Mouse (Mus musculus) stomach, postnatal 0 days (tissue): ENCODE data around the gene Krt222. TPM values are rescaled to one million over a fixed set of nuclear protein-coding genes. Genes with fewer than 3 reads are reported as not detected.

Source experiments
- ATAC-seq: fragments of 200-750 bp; cut with Nextera tagmentation; 2 replicates; pipeline ENCODE4 v1.8.0; 2017; ENCODE audit not compliant: low FRiP score, low TSS enrichment
- DNase-seq: peaks from one replicate; pipeline ENCODE4 v3.0.0-alpha.2; 2016; ENCODE audit warnings: low spot score
- H3K27ac ChIP-seq: fragments of 300-500 bp; sonication (generic); replicated peaks from 2 replicates; pipeline ENCODE4 v1.5.1; 2014; ENCODE audit warnings: mild to moderate bottlenecking, control low read depth
- H3K27me3 ChIP-seq: fragments of 300-500 bp; sonication (generic); 2 replicates; pipeline ENCODE4 v1.6.1; 2014; ENCODE audit warnings: low read length; ENCODE audit not compliant: control insufficient read depth, insufficient read depth
- H3K36me3 ChIP-seq: fragments of 300-500 bp; sonication (generic); 2 replicates; pipeline ENCODE4 v1.6.1; 2014; ENCODE audit warnings: low read length, mixed read lengths; ENCODE audit not compliant: control insufficient read depth, insufficient read depth
- H3K4me1 ChIP-seq: fragments of 300-500 bp; sonication (generic); replicated peaks from 2 replicates; pipeline ENCODE4 v1.6.1; 2014; ENCODE audit warnings: antibody characterized with exemption; ENCODE audit not compliant: control insufficient read depth, insufficient read depth
- H3K4me2 ChIP-seq: fragments of 300-500 bp; sonication (generic); replicated peaks from 2 replicates; pipeline ENCODE4 v1.6.1; 2014; ENCODE audit warnings: low read depth, mild to moderate bottlenecking, control low read depth, moderate library complexity
- H3K4me3 ChIP-seq: fragments of 300-500 bp; sonication (generic); 2 replicates; pipeline ENCODE4 v1.5.1; 2014; ENCODE audit warnings: low read depth, low read length, control low read depth
- H3K9ac ChIP-seq: fragments of 300-500 bp; sonication (generic); 2 replicates; pipeline ENCODE4 v1.6.1; 2014; ENCODE audit warnings: mild to moderate bottlenecking, low read length, control low read depth, mixed read lengths
- H3K9me3 ChIP-seq: fragments of 300-500 bp; sonication (generic); 2 replicates; pipeline ENCODE4 v1.6.1; 2016; ENCODE audit warnings: low read length; ENCODE audit not compliant: control insufficient read depth
- CTCF ChIP-seq: IDR thresholded peaks from 2 replicates; pipeline ENCODE4 v1.5.1; 2016; ENCODE audit warnings: antibody characterized with exemption, low read depth, mild to moderate bottlenecking, moderate library complexity
- EP300 ChIP-seq: optimal IDR thresholded peaks from 2 replicates; pipeline ENCODE3; 2016; ENCODE audit warnings: antibody characterized with exemption
- WGBS: fragments of 180-500 bp; shearing (Covaris S2); extraction: QIAGEN DNeasy Blood & Tissue Kit; methylation state at CpG from one replicate; pipeline ENCODE4 v1.1.7; 2014; 5-methylcytosine and 5-hydroxymethylcytosine counted together
- polyA plus RNA-seq: library from polyadenylated mRNA; unstranded; fragments of >200 nt; fragmentation: Nextera tagmentation; extraction: Ambion mirVana; gene quantifications from 2 replicates; pipeline ENCODE4 v1.2.1, GENCODE M21; 2015

The Krt222 gene
- polyA plus RNA-seq, 1 experiment from 2014 or later = 0.25 TPM

DNA sequence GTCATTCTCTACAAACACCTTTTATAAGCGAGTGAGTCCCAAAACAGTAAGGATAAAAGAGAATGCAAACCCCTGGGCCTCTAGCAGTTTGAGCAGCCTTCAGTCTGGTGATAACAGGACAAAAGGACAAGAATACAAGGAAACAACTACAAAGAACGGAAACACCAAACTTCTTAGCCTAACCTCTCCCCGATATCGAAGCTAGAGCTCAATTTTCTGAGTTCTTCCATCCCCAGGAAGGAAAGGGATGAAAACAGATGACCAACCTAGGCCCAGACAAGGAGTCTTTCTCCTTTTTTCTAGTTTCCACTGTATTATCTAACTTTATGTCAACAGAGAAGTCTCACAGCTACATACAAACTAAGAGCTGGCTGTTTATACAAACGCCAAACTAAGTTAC, 20.6 kb downstream of the Krt222 start:
- H3K9me3 ChIP-seq = no peaks in the 10 kb centered on the region
- H3K4me1 ChIP-seq = no peaks in the 10 kb centered on the region
- peaks cover 11% of the 10 kb centered on the region for H3K36me3 ChIP-seq
- TF ChIP-seq CTCF (no peak), EP300 (no peak)
- no peak overlapping the region for H3K4me2 ChIP-seq
- 71% methylated on average over 5 of the region's 5 CpGs for WGBS
- no peaks in the 10 kb centered on the region for H3K27me3 ChIP-seq
- ATAC-seq (no peak), DNase-seq (no peak)
- H3K9ac ChIP-seq = no peak overlapping the region
- no peak overlapping the region for H3K27ac ChIP-seq
- H3K4me3 ChIP-seq = no peak overlapping the region

DNA sequence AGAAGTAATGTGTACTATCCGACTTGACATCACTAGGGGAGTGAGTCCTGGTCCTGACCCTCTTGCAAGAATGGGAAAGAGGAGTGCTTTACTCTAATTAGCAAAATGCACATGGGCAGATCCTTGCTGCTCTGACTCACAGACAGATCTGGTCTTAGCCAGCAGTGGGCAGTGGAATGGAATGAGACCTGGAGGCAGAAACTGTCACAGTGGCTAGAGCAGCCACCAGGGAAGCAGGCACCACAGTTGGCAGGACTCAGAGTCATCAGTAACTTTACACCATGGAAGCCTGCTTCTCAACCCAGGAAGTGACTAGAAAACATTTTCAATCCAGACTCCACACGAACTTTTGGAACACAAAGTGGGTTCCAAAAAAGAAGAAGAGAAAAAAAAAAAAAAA, 22.1 kb downstream of the Krt222 start:
- Histone ChIP-seq H3K4me3 (no peak overlapping the region), H3K4me2 (no peak overlapping the region), H3K9me3 (no peaks in the 10 kb centered on the region), H3K36me3 (peaks cover 23% of the 10 kb centered on the region), H3K27ac (no peak overlapping the region), H3K27me3 (no peaks in the 10 kb centered on the region), H3K9ac (no peak overlapping the region), H3K4me1 (no peaks in the 10 kb centered on the region)
- DNase-seq (no peak), ATAC-seq (no peak)
- 71% methylated on average over 2 of the region's 2 CpGs for WGBS
- TF ChIP-seq EP300 (no peak), CTCF (0 out of 2 replicates have a peak, but pooled peaks have one; percentile 6)

DNA sequence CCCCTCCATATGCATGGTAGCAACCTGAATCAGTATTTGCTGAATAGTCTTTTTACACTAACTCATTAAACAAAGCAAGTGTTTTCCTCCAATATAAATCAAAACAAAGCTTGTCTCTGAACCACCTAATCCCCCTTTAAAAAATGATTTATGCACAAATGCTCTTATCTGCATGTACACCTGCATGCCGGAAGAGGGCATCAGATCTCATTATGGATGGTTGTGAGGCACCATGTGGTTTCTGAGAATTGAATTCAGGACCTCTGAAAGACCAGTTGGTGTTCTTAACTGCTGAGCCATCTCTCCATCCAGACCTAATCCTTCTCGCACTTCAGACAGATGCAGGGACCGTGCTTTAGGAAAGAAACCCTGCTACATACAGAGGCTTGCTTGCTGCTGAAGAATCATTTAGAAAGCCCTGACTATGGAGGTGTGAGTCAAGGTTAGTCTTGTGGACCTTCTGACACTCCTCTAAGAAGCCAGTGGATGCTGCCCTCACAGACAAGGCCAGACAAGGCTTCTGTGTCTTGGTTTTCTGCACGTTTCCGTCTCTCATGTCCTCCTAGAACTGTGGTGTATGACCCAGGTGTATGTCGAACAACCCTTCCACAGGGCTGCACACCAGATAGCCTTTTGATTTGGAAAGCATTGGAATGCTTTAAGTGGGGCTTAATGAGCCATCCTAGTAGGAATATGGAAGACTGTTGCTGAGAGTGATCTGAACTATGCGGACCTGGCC, 26.5 kb downstream of the Krt222 start:
- no peak for TF ChIP-seq EP300
- TF ChIP-seq CTCF = peak; percentile 31
- Histone ChIP-seq H3K9me3 (no peaks in the 10 kb centered on the region), H3K4me1 (no peaks in the 10 kb centered on the region), H3K27ac (no peak overlapping the region), H3K27me3 (no peaks in the 10 kb centered on the region), H3K4me2 (no peak overlapping the region), H3K9ac (no peak overlapping the region), H3K36me3 (peaks cover 44% of the 10 kb centered on the region), H3K4me3 (no peak overlapping the region)
- ATAC-seq (no peak), DNase-seq (no peak)
- WGBS = 88% methylated on average over 7 of the region's 7 CpGs

DNA sequence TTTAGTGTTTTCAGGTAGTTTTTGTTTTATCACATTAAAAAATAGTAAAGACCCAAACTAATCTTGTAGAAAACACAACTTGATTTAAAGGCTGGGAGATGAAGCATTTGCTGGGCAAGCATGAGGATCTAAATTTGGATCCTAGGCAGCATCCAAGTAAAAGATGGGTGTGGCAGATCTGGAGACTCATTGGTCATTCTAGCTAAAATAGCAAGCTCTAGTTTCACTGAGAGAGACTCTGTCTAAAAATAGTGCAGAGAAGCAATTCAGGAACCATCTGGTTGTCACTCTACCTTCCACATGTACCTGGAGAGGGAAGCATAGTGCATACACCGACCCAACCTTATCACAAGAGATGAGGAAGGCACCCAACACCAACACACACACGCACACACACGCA, 27.7 kb downstream of the Krt222 start:
- WGBS = 94% methylated on average over 3 of the region's 3 CpGs
- DNase-seq = no peak
- ATAC-seq = no peak
- no peak for TF ChIP-seq EP300
- no peak for TF ChIP-seq CTCF
- no peak overlapping the region for H3K27ac ChIP-seq
- H3K27me3 ChIP-seq = no peaks in the 10 kb centered on the region
- H3K4me2 ChIP-seq = no peak overlapping the region
- H3K9me3 ChIP-seq = no peaks in the 10 kb centered on the region
- no peak overlapping the region for H3K4me3 ChIP-seq
- no peak overlapping the region for H3K9ac ChIP-seq
- H3K4me1 ChIP-seq = no peaks in the 10 kb centered on the region
- H3K36me3 ChIP-seq = peaks cover 45% of the 10 kb centered on the region

- Histone ChIP-seq H3K4me2 (no peak overlapping the region), H3K27ac (no peak overlapping the region), H3K9me3 (no peaks in the 10 kb centered on the region), H3K36me3 (peaks cover 43% of the 10 kb centered on the region), H3K9ac (no peak overlapping the region), H3K4me1 (no peaks in the 10 kb centered on the region), H3K27me3 (no peaks in the 10 kb centered on the region), H3K4me3 (no peak overlapping the region)
- WGBS = 69% methylated on average over 7 of the region's 7 CpGs
- no peak for TF ChIP-seq CTCF
- no peak for TF ChIP-seq EP300
- DNase-seq = no peak
- 0 out of 2 replicates have a peak, but pooled peaks have one; percentile 45 for ATAC-seq
These were observed 31.2 kb downstream of the Krt222 start for GRCm38 (mm10) chr11:99212693-99213092.

GRCm38 (mm10) chr11:99211964-99212363, 31.9 kb downstream of the Krt222 start:
- H3K9ac ChIP-seq = no peak overlapping the region
- no peak for DNase-seq
- peaks cover 36% of the 10 kb centered on the region for H3K36me3 ChIP-seq
- 38% methylated on average over 2 of the region's 2 CpGs for WGBS
- no peak overlapping the region for H3K4me2 ChIP-seq
- no peaks in the 10 kb centered on the region for H3K9me3 ChIP-seq
- H3K27ac ChIP-seq = no peak overlapping the region
- TF ChIP-seq EP300 (no peak), CTCF (no peak)
- no peak overlapping the region for H3K4me3 ChIP-seq
- H3K27me3 ChIP-seq = no peaks in the 10 kb centered on the region
- no peaks in the 10 kb centered on the region for H3K4me1 ChIP-seq
- ATAC-seq = no peak
